Mouse (Mus musculus) right cerebral cortex, adult 2 months (tissue): ENCODE measurements around the gene Dnajb3.
"Not testable (repeated sequence)": the region's sequence is repeated elsewhere in the genome, so short reads cannot be mapped to it uniquely, and the experiment has no call there.

Experiments used
- DNase-seq, 2 experiments: peaks; one replicate each; pipeline ENCODE4 v3.0.0; 2021 to 2022; ENCODE audit warnings: low spot score in 2 of 2

The Dnajb3 gene

GRCm38 (mm10) chr1:88215466-88216380 lies 10.1 kb upstream of the Dnajb3 start:
- DNase-seq, result no peak

- no peak for DNase-seq
Observed at GRCm38 (mm10) chr1:88214462-88214952, 8.9 kb upstream of the Dnajb3 start.

GRCm38 (mm10) chr1:88213766-88214461 lies 8.3 kb upstream of the Dnajb3 start:
- DNase-seq, result no peak

- no peak for DNase-seq
Observed at GRCm38 (mm10) chr1:88213061-88213460, 7.5 kb upstream of the Dnajb3 start.

GRCm38 (mm10) chr1:88212341-88213045 lies 6.9 kb upstream of the Dnajb3 start:
- no peak for DNase-seq

GRCm38 (mm10) chr1:88211812-88212211 lies 6.2 kb upstream of the Dnajb3 start, which contains the start of gene Ugt1a1:
Ugt1a1 (plus strand) TSS chr1:88211959.
- DNase-seq, result no peak

- DNase-seq, result no peak
Observed at GRCm38 (mm10) chr1:88206843-88207479, 1.4 kb upstream of the Dnajb3 start.

GRCm38 (mm10) chr1:88200456-88200855 lies 5.1 kb downstream of the Dnajb3 start, which contains the start of gene Ugt1a2:
Ugt1a2 (plus strand) TSS chr1:88200601.
- no peak for DNase-seq

GRCm38 (mm10) chr1:88199996-88200395 lies 5.6 kb downstream of the Dnajb3 start:
- DNase-seq, result no peak

- no peak for DNase-seq
Observed at GRCm38 (mm10) chr1:88197443-88197842, 8.1 kb downstream of the Dnajb3 start.

GRCm38 (mm10) chr1:88195687-88196086 lies 9.9 kb downstream of the Dnajb3 start:
- no peak for DNase-seq

- no peak for DNase-seq
Observed at GRCm38 (mm10) chr1:88192136-88192535, 13.4 kb downstream of the Dnajb3 start.

GRCm38 (mm10) chr1:88186325-88186935 lies 19.2 kb downstream of the Dnajb3 start:
- DNase-seq, result no peak

- no peak for DNase-seq
Observed at GRCm38 (mm10) chr1:88179657-88180056, 25.9 kb downstream of the Dnajb3 start.

GRCm38 (mm10) chr1:88172190-88172589 lies 33.4 kb downstream of the Dnajb3 start:
- not testable (repeated sequence) for DNase-seq

GRCm38 (mm10) chr1:88165711-88166110 lies 39.9 kb downstream of the Dnajb3 start, which contains the start of gene Ugt1a5:
Ugt1a5 (plus strand) TSS chr1:88166012.
- DNase-seq, result no peak

GRCm38 (mm10) chr1:88158430-88158829 lies 47.2 kb downstream of the Dnajb3 start:
- DNase-seq, result no peak
